Mouse (Mus musculus): ENCODE data around the gene Rassf6.

DNA sequence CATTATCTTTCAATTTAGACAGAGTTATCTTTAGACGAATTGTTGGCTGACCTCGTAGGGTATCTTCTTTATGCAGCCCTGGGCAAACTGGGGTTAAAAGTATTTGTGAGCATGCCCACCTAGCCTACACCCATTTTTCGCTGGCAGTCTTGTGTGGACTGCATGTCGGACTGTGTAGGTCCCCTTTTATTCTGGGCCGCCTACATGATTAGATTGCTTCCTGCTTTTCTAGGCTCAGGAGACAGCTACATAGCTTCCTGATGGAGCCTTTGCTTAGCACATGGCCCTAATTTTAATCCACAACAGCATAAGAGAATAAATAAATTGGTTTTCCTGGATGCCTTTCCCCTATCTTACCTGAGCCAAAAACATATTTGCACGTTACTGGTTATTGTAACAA lies 44.3 kb downstream of the Rassf6 start:
- TF ChIP-seq POLR2A (IDR thresholded peaks at IDR 0.05; ENCODE audit: control insufficient read depth, low read depth, low read length) (no peak), CTCF (IDR thresholded peaks at IDR 0.05; ENCODE audit: control insufficient read depth, insufficient read depth, insufficient replicate concordance, low read depth, low read length) (no peak)
